Mouse (Mus musculus) heart, embryonic 13.5 days (tissue): Measurements from ENCODE around the gene Eif3g. TPM values are rescaled to one million over a fixed set of nuclear protein-coding genes. Genes with fewer than 3 reads are reported as not detected.

Experiments
- microRNA-seq: library from miRNA; unstranded; fragments of <30 nt; microRNA quantifications from one replicate; pipeline ENCODE4, GENCODE M21; 2016
- polyA plus RNA-seq: library from polyadenylated mRNA; unstranded; fragments of >200 nt; fragmentation: Nextera tagmentation; extraction: Ambion mirVana; gene quantifications from 2 replicates; pipeline ENCODE4 v1.2.1, GENCODE M21; 2015

Gene Eif3g
- polyA plus RNA-seq, 1 experiment from 2014 or later: 214 TPM

Small RNA genes lying within 50 kb of the gene (microRNA-seq; reads per million reads assigned to microRNA genes)
- 0.82 reads per million for gene Mir7081

Other genes starting within 250 kb of the Eif3g start
- 47.5 and 53.1 TPM in 2 replicates for gene Pin1, start 246.5 kb downstream of the Eif3g start, polyA plus RNA-seq
- 0.70 and 0.79 TPM in 2 replicates for gene Olfm2, start 152.3 kb downstream of the Eif3g start, polyA plus RNA-seq
- gene Col5a3, start 83.6 kb downstream of the Eif3g start, polyA plus RNA-seq: 0.04 and 0.15 TPM in 2 replicates
- not detected in 2 replicates for gene Rdh8, start 80.1 kb downstream of the Eif3g start, polyA plus RNA-seq
- gene A230050P20Rik, start 30.0 kb downstream of the Eif3g start, polyA plus RNA-seq: 6.5 and 6.9 TPM in 2 replicates
- 2.5 and 3.1 TPM in 2 replicates for gene Angptl6, start 18.9 kb downstream of the Eif3g start, polyA plus RNA-seq
- 40.6 and 41.9 TPM in 2 replicates for gene Ppan, start 10.4 kb downstream of the Eif3g start, polyA plus RNA-seq
- gene Dnmt1, start 61.3 kb upstream of the Eif3g start, polyA plus RNA-seq: 58.7 and 59.8 TPM in 2 replicates
- gene S1pr2, start 78.2 kb upstream of the Eif3g start, polyA plus RNA-seq: 19.4 and 21.9 TPM in 2 replicates
- 124 and 139 TPM in 2 replicates for gene Mrpl4, start 104.1 kb upstream of the Eif3g start, polyA plus RNA-seq
- gene Icam1, start 117.4 kb upstream of the Eif3g start, polyA plus RNA-seq: 11.6 and 11.9 TPM in 2 replicates
- 3.1 and 8.3 TPM in 2 replicates for gene Icam4, start 130.8 kb upstream of the Eif3g start, polyA plus RNA-seq
- gene Icam5, start 133.4 kb upstream of the Eif3g start, polyA plus RNA-seq: 0.04 and 0.05 TPM in 2 replicates
- gene Zglp1, start 168.5 kb upstream of the Eif3g start, polyA plus RNA-seq: 0.51 and 0.87 TPM in 2 replicates
- 0.36 and 0.55 TPM in 2 replicates for gene Gm49373, start 174.5 kb upstream of the Eif3g start, polyA plus RNA-seq
- gene Fdx1l, start 175.0 kb upstream of the Eif3g start, polyA plus RNA-seq: 51.1 and 53.4 TPM in 2 replicates
- 1.6 and 1.7 TPM in 2 replicates for gene Gm38431, start 193.4 kb upstream of the Eif3g start, polyA plus RNA-seq
- gene Raver1, start 193.4 kb upstream of the Eif3g start, polyA plus RNA-seq: 45.2 and 47.3 TPM in 2 replicates
- gene Tyk2, start 232.6 kb upstream of the Eif3g start, polyA plus RNA-seq: 13.7 and 14.0 TPM in 2 replicates